Mouse (Mus musculus) 3T3-L1 (cell line): ENCODE data around the gene Card19.

ENCODE experiments used
- DNase-seq: peaks from one replicate; pipeline ENCODE4 v3.0.0-alpha.2; 2015; ENCODE audit warnings: low read depth, low spot score

Gene Card19

GRCm38 (mm10) chr13:49225633-49226032, 9.8 kb upstream of the Card19 start:
- DNase-seq = no peak

GRCm38 (mm10) chr13:49225159-49225558, 9.3 kb upstream of the Card19 start:
- DNase-seq = no peak

- no peak for DNase-seq
These were observed 8.9 kb upstream of the Card19 start for GRCm38 (mm10) chr13:49224729-49225128.

GRCm38 (mm10) chr13:49224314-49224713, 8.5 kb upstream of the Card19 start:
- no peak for DNase-seq

- no peak for DNase-seq
These were observed 5.1 kb upstream of the Card19 start for GRCm38 (mm10) chr13:49220912-49221311.

GRCm38 (mm10) chr13:49219367-49219766, 3.5 kb upstream of the Card19 start:
- no peak for DNase-seq

GRCm38 (mm10) chr13:49218651-49219050, 2.8 kb upstream of the Card19 start:
- no peak for DNase-seq

- no peak for DNase-seq
These were observed 1.1 kb upstream of the Card19 start for GRCm38 (mm10) chr13:49216808-49217561.

- no peak for DNase-seq
These were observed 349 bp upstream of the Card19 start for GRCm38 (mm10) chr13:49216220-49216552.

- DNase-seq = no peak
These were observed 721 bp downstream of the Card19 start for GRCm38 (mm10) chr13:49215128-49215503.

- DNase-seq = no peak
These were observed 1.4 kb downstream of the Card19 start for GRCm38 (mm10) chr13:49214454-49214853.

- DNase-seq = peak; percentile 95
These were observed 2.3 kb downstream of the Card19 start for GRCm38 (mm10) chr13:49213531-49213932.

- no peak for DNase-seq
These were observed 2.9 kb downstream of the Card19 start for GRCm38 (mm10) chr13:49212711-49213500.

GRCm38 (mm10) chr13:49209306-49209705, 6.5 kb downstream of the Card19 start:
- no peak for DNase-seq

GRCm38 (mm10) chr13:49206341-49206740, 9.5 kb downstream of the Card19 start:
- DNase-seq = no peak

GRCm38 (mm10) chr13:49205381-49205998, 10.3 kb downstream of the Card19 start:
- DNase-seq = peak; percentile 94

GRCm38 (mm10) chr13:49202556-49202955, 13.3 kb downstream of the Card19 start:
- DNase-seq = no peak

- no peak for DNase-seq
These were observed 15.1 kb downstream of the Card19 start for GRCm38 (mm10) chr13:49200688-49201087.

- DNase-seq = no peak
These were observed 15.9 kb downstream of the Card19 start for GRCm38 (mm10) chr13:49199891-49200290.

GRCm38 (mm10) chr13:49198734-49199133, 17.1 kb downstream of the Card19 start:
- no peak for DNase-seq

GRCm38 (mm10) chr13:49196766-49197165, 19.1 kb downstream of the Card19 start:
- no peak for DNase-seq

GRCm38 (mm10) chr13:49196211-49196610, 19.6 kb downstream of the Card19 start:
- DNase-seq = no peak

- no peak for DNase-seq
These were observed 20.2 kb downstream of the Card19 start for GRCm38 (mm10) chr13:49195651-49196050.
